Mouse (Mus musculus) C2C12 (cell line): Measurements from ENCODE around the gene Ptpn3.

Experiments
- CEBPB ChIP-seq: IDR thresholded peaks from one replicate; pipeline ENCODE4 v1.6.1; 2011; ENCODE audit warnings: low read depth, mild to moderate bottlenecking, control low read depth, moderate library complexity
- CTCF ChIP-seq: IDR thresholded peaks from one replicate; pipeline ENCODE4 v1.5.1; 2011; ENCODE audit not compliant: control insufficient read depth, insufficient read depth, insufficient read length
- FOSL1 ChIP-seq: IDR thresholded peaks from one replicate; pipeline ENCODE4 v1.8.0; 2011; ENCODE audit warnings: mild to moderate bottlenecking, low read length; ENCODE audit not compliant: poor library complexity, insufficient read depth, severe bottlenecking
- MAX ChIP-seq: IDR thresholded peaks from one replicate; pipeline ENCODE4 v1.6.1; 2011; ENCODE audit warnings: mild to moderate bottlenecking, control low read depth
- MYOD1 ChIP-seq: IDR thresholded peaks from one replicate; pipeline ENCODE4 v1.6.1; 2011; ENCODE audit warnings: low read depth; ENCODE audit not compliant: control insufficient read depth, insufficient read length
- MYOG ChIP-seq: IDR thresholded peaks from one replicate; pipeline ENCODE4 v1.6.1; 2011; ENCODE audit not compliant: control insufficient read depth, insufficient read length; ENCODE audit errors: extremely low read depth
- USF1 ChIP-seq: IDR thresholded peaks from one replicate; pipeline ENCODE4 v1.6.1; 2011; ENCODE audit warnings: low read depth, mild to moderate bottlenecking, control low read depth, moderate library complexity

- TF ChIP-seq CTCF (no peak), MYOD1 (no peak), USF1 (no peak), MYOG (no peak), FOSL1 (no peak), MAX (no peak), CEBPB (no peak)
These were observed 51.0 kb downstream of the Ptpn3 start for GRCm38 (mm10) chr4:57250636-57251035.
